Mouse (Mus musculus): ENCODE measurements around the gene Cyp2d22. TPM values are rescaled to one million over a fixed set of nuclear protein-coding genes. Genes with fewer than 3 reads are reported as not detected.

The Cyp2d22 gene
- polyA plus RNA-seq, 1 experiment from 2014 or later = 2.0 TPM

DNA sequence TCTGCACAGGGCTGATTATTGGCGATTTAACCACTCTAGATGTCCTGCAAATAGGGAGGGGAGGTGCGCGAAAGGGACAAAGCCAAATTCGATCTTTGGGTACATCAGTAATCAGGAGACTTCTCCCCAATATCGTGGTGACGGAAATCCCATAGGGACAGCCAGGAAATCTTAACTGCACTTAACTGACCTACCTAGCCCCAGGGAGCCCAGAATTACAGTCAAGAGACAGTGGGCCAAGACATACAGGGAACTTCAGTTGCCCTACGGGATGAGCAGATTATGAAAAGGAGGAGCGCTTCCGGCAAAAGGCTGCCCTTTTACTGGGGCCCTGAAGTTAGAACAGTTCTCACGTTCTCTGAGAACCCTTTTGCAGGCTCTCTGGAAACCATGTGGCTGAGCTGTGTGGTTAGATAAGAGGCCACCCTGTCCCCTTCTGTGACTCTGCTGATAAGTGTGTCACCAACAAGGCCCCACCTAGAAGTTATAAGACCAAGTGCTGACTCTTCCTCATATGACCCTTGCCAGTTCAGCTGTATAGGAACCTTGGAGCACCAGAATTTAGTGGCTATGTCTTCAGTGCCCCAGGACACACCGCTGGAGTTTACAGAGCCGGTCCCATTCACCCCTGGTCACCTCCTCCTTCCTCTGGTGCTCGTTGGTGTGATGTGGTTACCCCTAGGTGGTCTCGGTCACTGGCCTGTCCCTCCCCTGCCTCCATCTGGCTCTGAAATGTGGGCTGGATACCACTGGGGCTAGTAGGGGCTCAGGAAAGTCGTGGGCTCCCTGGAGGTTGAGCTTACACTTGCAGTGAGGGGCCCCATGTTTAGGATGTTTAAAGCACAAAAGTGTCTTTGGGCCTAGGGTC lies 38.2 kb downstream of the Cyp2d22 start:
- Histone ChIP-seq H3K4me1 (peaks cover 21% of the 10 kb centered on the region), H3K9ac (no peak overlapping the region), H3K4me3 (no peak overlapping the region), H3K4me2 (no peak overlapping the region), H3K27me3 (replicated peaks) (peaks cover 14% of the 10 kb centered on the region), H3K9me3 (no peaks in the 10 kb centered on the region), H3K36me3 (replicated peaks) (no peaks in the 10 kb centered on the region), H3K27ac (no peak overlapping the region)
- 68% methylated on average over 15 of the region's 15 CpGs for WGBS
- no peak for ATAC-seq (replicated peaks)

DNA sequence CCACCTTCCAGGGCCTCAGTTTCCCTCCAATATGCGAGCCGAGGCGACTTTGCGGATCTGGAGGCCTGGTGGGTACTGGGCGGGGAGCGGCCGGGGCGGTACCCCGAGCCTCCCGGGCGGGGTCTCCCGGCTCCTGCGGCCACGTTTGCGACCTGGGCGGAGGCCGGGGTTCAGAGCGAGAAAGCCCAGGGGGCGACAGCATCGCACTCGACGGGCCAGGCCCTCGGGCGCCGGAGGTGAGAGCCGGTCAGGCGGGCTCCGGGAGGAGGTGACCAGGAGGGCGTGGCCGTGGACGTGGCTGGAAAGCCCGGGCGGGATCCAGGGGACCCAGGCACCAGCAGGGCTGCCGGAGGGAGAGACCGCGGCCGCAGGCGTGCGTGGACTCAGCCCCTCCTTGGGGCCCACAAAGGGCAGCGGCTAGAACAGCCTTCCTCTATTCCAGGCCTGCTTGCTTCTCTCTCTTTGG lies 39.0 kb downstream of the Cyp2d22 start:
- peaks cover 16% of the 10 kb centered on the region for H3K4me1 ChIP-seq
- H3K9me3 ChIP-seq = no peaks in the 10 kb centered on the region
- H3K9ac ChIP-seq = peak overlapping the region; percentile 10; the same call in 1 of the 2 replicates
- 5% methylated on average over 34 of the region's 40 CpGs for WGBS
- no peaks in the 10 kb centered on the region for H3K36me3 ChIP-seq (replicated peaks)
- H3K4me3 ChIP-seq = peak overlapping the region; percentile 21
- H3K4me2 ChIP-seq = peak overlapping the region; percentile 45
- H3K27me3 ChIP-seq (replicated peaks) = peaks cover 14% of the 10 kb centered on the region
- no peak overlapping the region for H3K27ac ChIP-seq
- no peak for ATAC-seq (replicated peaks)

GRCm38 (mm10) chr15:82340414-82341035 lies 39.5 kb downstream of the Cyp2d22 start:
- peak overlapping the region; percentile 45 for H3K4me2 ChIP-seq
- WGBS = 44% methylated on average over 21 of the region's 21 CpGs
- no peak overlapping the region for H3K27ac ChIP-seq
- H3K36me3 ChIP-seq (replicated peaks) = no peaks in the 10 kb centered on the region
- H3K9ac ChIP-seq = no peak overlapping the region
- peaks cover 14% of the 10 kb centered on the region for H3K27me3 ChIP-seq (replicated peaks)
- ATAC-seq (replicated peaks) = no peak
- peak overlapping the region; percentile 21 for H3K4me3 ChIP-seq
- peaks cover 16% of the 10 kb centered on the region for H3K4me1 ChIP-seq
- no peaks in the 10 kb centered on the region for H3K9me3 ChIP-seq

- Histone ChIP-seq H3K9me3 (no peaks in the 10 kb centered on the region), H3K9ac (no peak overlapping the region), H3K4me3 (no peak overlapping the region), H3K4me2 (no peak overlapping the region), H3K4me1 (peaks cover 16% of the 10 kb centered on the region), H3K27ac (no peak overlapping the region), H3K27me3 (replicated peaks) (peaks cover 14% of the 10 kb centered on the region), H3K36me3 (replicated peaks) (no peaks in the 10 kb centered on the region)
- 80% methylated on average over 8 of the region's 8 CpGs for WGBS
- ATAC-seq (replicated peaks) = no peak
Observed at GRCm38 (mm10) chr15:82339634-82340254, 40.3 kb downstream of the Cyp2d22 start.

DNA sequence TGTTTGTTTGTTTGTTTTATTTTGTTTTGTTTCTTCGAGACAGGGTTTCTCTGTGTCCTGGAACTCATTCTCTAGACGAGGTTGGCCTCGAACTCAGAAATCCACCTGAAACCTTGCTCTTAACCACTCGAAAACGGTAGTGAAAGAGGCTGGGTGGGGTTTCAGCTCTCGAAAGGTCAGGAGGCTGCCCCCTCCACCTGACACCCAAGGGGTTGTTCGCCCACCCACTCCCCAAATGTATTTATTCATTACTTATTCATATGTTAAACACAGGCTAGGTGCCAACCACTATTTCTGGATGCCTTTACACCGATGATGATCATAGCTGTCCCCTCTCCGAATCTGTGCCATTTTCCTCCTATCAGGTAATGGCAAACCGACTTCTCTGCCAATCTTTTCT lies 40.9 kb downstream of the Cyp2d22 start:
- Histone ChIP-seq H3K4me1 (peaks cover 16% of the 10 kb centered on the region), H3K9ac (peak overlapping the region; percentile 58; the same call in 1 of the 2 replicates), H3K4me3 (peak overlapping the region; percentile 56), H3K27ac (0 out of 2 replicates have a peak overlapping the region, but pooled peaks have one; percentile 39), H3K9me3 (no peaks in the 10 kb centered on the region), H3K4me2 (peak overlapping the region; percentile 72), H3K36me3 (replicated peaks) (no peaks in the 10 kb centered on the region), H3K27me3 (replicated peaks) (peaks cover 14% of the 10 kb centered on the region)
- ATAC-seq (replicated peaks) = no peak
- WGBS = 61% methylated on average over 10 of the region's 10 CpGs

GRCm38 (mm10) chr15:82338593-82339112 lies 41.4 kb downstream of the Cyp2d22 start, which contains the start of the genes Naga, Pheta2 and Smdt1:
Naga (minus strand) TSS chr15:82338925.
Pheta2 (plus strand) TSS chr15:82338942.
Smdt1 (plus strand) TSS chr15:82338959.
- ATAC-seq (replicated peaks) = peak; percentile 85
- under 1% methylated on average over 41 of the region's 41 CpGs for WGBS
- H3K9ac ChIP-seq = peak within 1 kb of the TSS; percentile 58
- peaks cover 14% of the 10 kb centered on the region for H3K27me3 ChIP-seq (replicated peaks)
- peak within 1 kb of the TSS; percentile 56 for H3K4me3 ChIP-seq
- peak within 1 kb of the TSS; percentile 72 for H3K4me2 ChIP-seq
- H3K36me3 ChIP-seq (replicated peaks) = no peaks in the 10 kb centered on the region
- no peaks in the 10 kb centered on the region for H3K9me3 ChIP-seq
- H3K4me1 ChIP-seq = peaks cover 16% of the 10 kb centered on the region
- peak within 1 kb of the TSS; percentile 39; the same call in 1 of the 2 replicates for H3K27ac ChIP-seq

- peak overlapping the region; percentile 56 for H3K4me3 ChIP-seq
- H3K4me1 ChIP-seq = peaks cover 16% of the 10 kb centered on the region
- peaks cover 14% of the 10 kb centered on the region for H3K27me3 ChIP-seq (replicated peaks)
- no peaks in the 10 kb centered on the region for H3K36me3 ChIP-seq (replicated peaks)
- peak overlapping the region; percentile 72 for H3K4me2 ChIP-seq
- ATAC-seq (replicated peaks) = peak; percentile 11; the same call in 1 of the 2 replicates
- peak overlapping the region; percentile 58; the same call in 1 of the 2 replicates for H3K9ac ChIP-seq
- WGBS = 48% methylated on average over 4 of the region's 4 CpGs
- no peaks in the 10 kb centered on the region for H3K9me3 ChIP-seq
- no peak overlapping the region for H3K27ac ChIP-seq
Observed at GRCm38 (mm10) chr15:82337875-82338274, 42.2 kb downstream of the Cyp2d22 start.

- no peak for ATAC-seq (replicated peaks)
- Histone ChIP-seq H3K9me3 (no peaks in the 10 kb centered on the region), H3K4me3 (no peak overlapping the region), H3K27ac (no peak overlapping the region), H3K9ac (no peak overlapping the region), H3K36me3 (replicated peaks) (no peaks in the 10 kb centered on the region), H3K4me1 (peaks cover 16% of the 10 kb centered on the region), H3K27me3 (replicated peaks) (peaks cover 11% of the 10 kb centered on the region), H3K4me2 (no peak overlapping the region)
- 77% methylated on average over 12 of the region's 12 CpGs for WGBS
Observed at GRCm38 (mm10) chr15:82336629-82337028, 43.4 kb downstream of the Cyp2d22 start.

DNA sequence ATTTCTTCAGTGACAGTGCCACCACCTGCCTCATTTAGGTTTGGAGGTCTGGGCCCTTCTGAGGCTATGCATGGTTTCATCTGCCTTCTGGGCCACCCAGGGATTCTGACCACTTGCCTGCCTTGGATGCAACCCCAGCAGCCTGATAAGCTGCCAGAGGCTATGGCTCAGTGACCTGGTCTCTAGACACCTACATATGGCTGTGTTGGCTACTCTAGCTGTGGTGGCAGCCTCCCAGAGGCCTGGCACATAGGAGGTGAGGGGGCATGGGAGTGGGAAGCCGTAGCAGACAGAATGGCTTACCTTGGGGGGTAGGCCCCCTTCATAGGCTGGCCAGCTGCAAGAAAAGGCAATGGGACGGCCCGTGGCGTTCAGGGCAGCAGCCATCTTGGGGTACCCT lies 44.9 kb downstream of the Cyp2d22 start:
- no peaks in the 10 kb centered on the region for H3K9me3 ChIP-seq
- no peak overlapping the region for H3K4me2 ChIP-seq
- no peak overlapping the region for H3K27ac ChIP-seq
- peaks cover 12% of the 10 kb centered on the region for H3K4me1 ChIP-seq
- no peak overlapping the region for H3K4me3 ChIP-seq
- no peak overlapping the region for H3K9ac ChIP-seq
- WGBS = 98% methylated on average over 4 of the region's 4 CpGs
- no peaks in the 10 kb centered on the region for H3K36me3 ChIP-seq (replicated peaks)
- ATAC-seq (replicated peaks) = no peak
- peaks cover under 1% of the 10 kb centered on the region for H3K27me3 ChIP-seq (replicated peaks)

DNA sequence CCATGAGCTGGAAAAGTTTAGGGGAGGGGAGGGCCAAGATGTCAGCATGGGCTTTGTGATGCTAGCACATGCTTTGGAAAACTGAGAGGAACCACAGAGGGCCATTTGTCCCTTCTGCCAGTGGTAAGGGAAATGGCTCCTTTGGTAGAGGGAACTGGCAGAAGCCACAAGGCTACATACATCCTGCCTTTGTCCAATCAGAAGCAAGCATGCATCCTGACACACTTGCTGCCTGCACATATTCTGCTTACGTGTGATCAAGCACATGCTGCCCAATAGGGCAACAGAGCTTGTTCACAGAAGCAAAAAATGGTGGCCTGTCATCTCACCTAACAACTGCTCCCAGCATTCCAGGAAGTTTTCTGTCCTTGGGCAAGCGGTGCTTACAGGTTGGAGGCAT lies 54.7 kb downstream of the Cyp2d22 start:
- Histone ChIP-seq H3K9ac (no peak overlapping the region), H3K4me3 (no peak overlapping the region), H3K27ac (no peak overlapping the region), H3K9me3 (no peaks in the 10 kb centered on the region), H3K4me1 (no peaks in the 10 kb centered on the region), H3K36me3 (replicated peaks) (no peaks in the 10 kb centered on the region), H3K27me3 (replicated peaks) (no peaks in the 10 kb centered on the region), H3K4me2 (no peak overlapping the region)
- whole genome bisulfite sequencing = 72% methylated on average over 2 of the region's 2 CpGs
- ATAC-seq (replicated peaks) = no peak

- no peak overlapping the region for H3K27ac ChIP-seq
- no peaks in the 10 kb centered on the region for H3K4me1 ChIP-seq
- 75% methylated on average over 8 of the region's 8 CpGs for WGBS
- no peak overlapping the region for H3K4me2 ChIP-seq
- ATAC-seq (replicated peaks) = no peak
- no peaks in the 10 kb centered on the region for H3K27me3 ChIP-seq (replicated peaks)
- no peak overlapping the region for H3K4me3 ChIP-seq
- H3K9ac ChIP-seq = no peak overlapping the region
- no peaks in the 10 kb centered on the region for H3K36me3 ChIP-seq (replicated peaks)
- no peaks in the 10 kb centered on the region for H3K9me3 ChIP-seq
Observed at GRCm38 (mm10) chr15:82322195-82322594, 57.9 kb downstream of the Cyp2d22 start.

Data from midbrain, embryonic 15.5 days (tissue).